Mouse (Mus musculus) thymus, adult 2 months (tissue): ENCODE data around the gene 2010111I01Rik. TPM values are rescaled to one million over a fixed set of nuclear protein-coding genes. Genes with fewer than 3 reads are reported as not detected.
"Not testable (repeated sequence)": the region's sequence is repeated elsewhere in the genome, so short reads cannot be mapped to it uniquely, and the experiment has no call there.

Source experiments
- DNase-seq: peaks from one replicate; pipeline ENCODE4 v3.0.0; 2021
- H3K27ac ChIP-seq: fragments of 200-500 bp; 2 replicates; pipeline ENCODE4 v1.5.1; 2012; ENCODE audit warnings: low read length, control low read depth; ENCODE audit not compliant: control insufficient read depth, insufficient read depth
- H3K27me3 ChIP-seq: fragments of 200-500 bp; 2 replicates; pipeline ENCODE4 v1.6.1; 2012; ENCODE audit warnings: mild to moderate bottlenecking, low read length, moderate library complexity, mixed read lengths; ENCODE audit not compliant: control insufficient read depth, insufficient read depth
- H3K36me3 ChIP-seq: fragments of 200-500 bp; 2 replicates; pipeline ENCODE4 v1.6.1; 2012; ENCODE audit warnings: mild to moderate bottlenecking, low read length, moderate library complexity; ENCODE audit not compliant: control insufficient read depth, insufficient read depth
- H3K4me1 ChIP-seq: fragments of 200-500 bp; replicated peaks from 2 replicates; pipeline ENCODE4 v1.6.1; 2012; ENCODE audit warnings: low read length; ENCODE audit not compliant: control insufficient read depth, insufficient read depth
- H3K4me3 ChIP-seq: fragments of 200-500 bp; 2 replicates; pipeline ENCODE4 v1.5.1; 2012; ENCODE audit warnings: mild to moderate bottlenecking, low read length, control low read depth, moderate library complexity; ENCODE audit not compliant: control insufficient read depth, insufficient read depth
- CTCF ChIP-seq: fragments of 200-500 bp; IDR thresholded peaks from 2 replicates; pipeline ENCODE4 v1.5.1; 2012; ENCODE audit warnings: mild to moderate bottlenecking, control low read depth, low read length, moderate library complexity, borderline replicate concordance; ENCODE audit not compliant: control insufficient read depth, poor library complexity, insufficient read depth; ENCODE audit errors: extremely low read depth
- POLR2A ChIP-seq: fragments of 200-500 bp; IDR thresholded peaks from 2 replicates; pipeline ENCODE4 v1.6.1; 2012; ENCODE audit warnings: mild to moderate bottlenecking, low read length, control low read depth, moderate library complexity; ENCODE audit not compliant: control insufficient read depth, poor library complexity, insufficient read depth; ENCODE audit errors: extremely low read depth
- WGBS: fragments of 180-500 bp; shearing (Covaris S2); methylation state at CpG from one replicate; pipeline ENCODE4 v1.1.7; 2018; 5-methylcytosine and 5-hydroxymethylcytosine counted together
- polyA plus RNA-seq: library from polyadenylated mRNA; depleted of rRNA; stranded (reverse); fragments of >200 nt; gene quantifications from 2 replicates; pipeline ENCODE4 v1.2.3, GENCODE M21; 2012

Gene 2010111I01Rik
- polyA plus RNA-seq, 1 experiment: 61.4 TPM

DNA sequence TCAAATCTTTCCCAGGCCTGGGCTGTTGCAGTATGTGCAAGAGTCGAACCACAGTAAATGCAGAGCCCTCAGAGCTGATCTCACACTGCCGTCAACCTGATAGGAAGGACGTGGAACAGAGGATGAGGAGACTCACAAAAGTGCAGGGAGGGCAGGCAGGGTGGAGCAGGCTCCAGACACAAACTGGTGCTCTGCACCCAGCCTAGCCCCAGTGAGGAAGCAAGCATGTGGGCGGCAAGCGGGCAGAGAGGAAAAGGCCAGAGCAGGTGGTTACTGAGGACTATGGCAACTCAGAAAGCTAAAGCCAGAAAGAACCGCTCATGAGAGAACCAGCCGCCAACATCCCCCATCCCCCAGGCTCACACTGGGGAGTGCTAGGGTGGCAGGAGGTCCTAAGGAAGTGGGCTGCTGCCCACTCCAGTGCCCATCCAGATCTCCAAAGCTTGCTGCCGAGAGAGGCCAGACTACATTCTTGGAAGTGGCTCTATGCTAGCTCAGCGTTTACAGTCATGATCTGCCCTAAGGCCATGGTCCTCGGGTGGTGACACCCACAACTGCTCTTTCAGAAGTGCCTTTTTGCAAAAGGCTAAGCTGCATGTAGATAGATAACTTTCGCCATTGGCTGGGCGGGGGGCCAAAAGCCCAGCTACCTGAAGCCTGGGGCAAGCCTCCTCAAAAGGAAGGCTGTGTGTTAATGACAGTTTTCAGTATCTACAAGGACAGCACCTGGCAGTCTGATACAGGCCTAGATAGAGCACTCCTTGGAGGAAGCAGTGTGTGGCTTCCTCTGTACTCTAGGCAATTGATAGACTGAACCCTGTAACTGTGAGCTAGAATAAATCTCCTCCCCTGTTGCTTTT, 349.3 kb downstream of the 2010111I01Rik start:
- peaks cover 21% of the 10 kb centered on the region for H3K4me1 ChIP-seq
- H3K27ac ChIP-seq: no peak overlapping the region
- H3K4me3 ChIP-seq: no peak overlapping the region
- H3K27me3 ChIP-seq: no peaks in the 10 kb centered on the region
- H3K36me3 ChIP-seq: no peaks in the 10 kb centered on the region
- TF ChIP-seq CTCF (no peak), POLR2A (no peak)
- WGBS: 44% methylated on average over 12 of the region's 12 CpGs
- no peak for DNase-seq

DNA sequence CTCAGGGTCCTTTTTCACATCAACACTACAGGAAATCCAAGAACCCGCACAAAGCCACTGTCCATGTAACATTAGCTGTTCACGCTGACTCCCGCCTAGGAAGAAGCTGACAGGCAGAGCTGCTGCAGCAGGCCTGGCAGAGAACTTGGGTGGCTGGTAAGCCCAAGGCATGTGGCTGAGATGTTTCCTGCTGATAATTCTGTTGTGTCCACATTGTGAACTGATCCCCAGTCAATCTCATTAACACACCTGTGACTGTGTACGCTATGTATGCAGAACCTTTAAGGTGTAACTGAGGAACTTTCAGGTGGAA, 349.9 kb downstream of the 2010111I01Rik start:
- Histone ChIP-seq H3K4me3 (no peak overlapping the region), H3K4me1 (peaks cover 21% of the 10 kb centered on the region), H3K36me3 (no peaks in the 10 kb centered on the region), H3K27me3 (no peaks in the 10 kb centered on the region), H3K27ac (no peak overlapping the region)
- no peak for DNase-seq
- WGBS: 25% methylated on average over 4 of the region's 4 CpGs
- TF ChIP-seq CTCF (no peak), POLR2A (no peak)

GRCm38 (mm10) chr13:63315111-63315510, 350.4 kb downstream of the 2010111I01Rik start:
- not testable (repeated sequence) for H3K27me3 ChIP-seq, H3K36me3 ChIP-seq, H3K4me3 ChIP-seq, DNase-seq, H3K27ac ChIP-seq
- 97% methylated on average over 4 of the region's 4 CpGs for WGBS
- peaks cover 21% of the 10 kb centered on the region for H3K4me1 ChIP-seq

DNA sequence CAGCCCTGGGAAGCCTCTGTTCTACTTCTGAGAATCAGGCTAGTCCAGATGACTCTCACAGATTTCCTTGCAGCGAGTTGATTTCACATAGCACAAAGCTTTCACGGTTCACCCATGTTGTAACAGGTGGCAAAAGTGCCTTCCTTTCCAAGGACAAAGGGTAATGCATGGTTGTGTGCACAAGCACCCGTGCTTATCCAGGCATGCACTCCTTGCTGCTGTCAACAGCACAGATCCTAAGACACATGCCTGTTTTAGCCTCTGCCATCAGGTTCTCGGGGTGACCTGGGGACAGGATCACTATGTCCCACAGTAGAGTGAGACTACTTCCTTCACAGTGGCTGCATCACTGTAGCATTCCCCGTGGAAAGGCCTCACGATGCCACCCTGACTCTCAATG, 351.1 kb downstream of the 2010111I01Rik start:
- TF ChIP-seq CTCF (no peak), POLR2A (no peak)
- H3K27ac ChIP-seq: no peak overlapping the region
- WGBS: 94% methylated on average over 6 of the region's 6 CpGs
- DNase-seq: no peak
- H3K27me3 ChIP-seq: no peaks in the 10 kb centered on the region
- H3K4me1 ChIP-seq: peaks cover 21% of the 10 kb centered on the region
- no peak overlapping the region for H3K4me3 ChIP-seq
- H3K36me3 ChIP-seq: no peaks in the 10 kb centered on the region; the same call in 1 of the 2 replicates

- H3K36me3 ChIP-seq: no peaks in the 10 kb centered on the region; the same call in 1 of the 2 replicates
- no peak overlapping the region for H3K27ac ChIP-seq
- no peak for TF ChIP-seq POLR2A
- TF ChIP-seq CTCF: no peak
- peaks cover 18% of the 10 kb centered on the region for H3K4me1 ChIP-seq
- H3K4me3 ChIP-seq: no peak overlapping the region
- no peak for DNase-seq
- WGBS: 98% methylated on average over 5 of the region's 5 CpGs
- H3K27me3 ChIP-seq: no peaks in the 10 kb centered on the region
Observed at GRCm38 (mm10) chr13:63316407-63316806, 351.7 kb downstream of the 2010111I01Rik start.

DNA sequence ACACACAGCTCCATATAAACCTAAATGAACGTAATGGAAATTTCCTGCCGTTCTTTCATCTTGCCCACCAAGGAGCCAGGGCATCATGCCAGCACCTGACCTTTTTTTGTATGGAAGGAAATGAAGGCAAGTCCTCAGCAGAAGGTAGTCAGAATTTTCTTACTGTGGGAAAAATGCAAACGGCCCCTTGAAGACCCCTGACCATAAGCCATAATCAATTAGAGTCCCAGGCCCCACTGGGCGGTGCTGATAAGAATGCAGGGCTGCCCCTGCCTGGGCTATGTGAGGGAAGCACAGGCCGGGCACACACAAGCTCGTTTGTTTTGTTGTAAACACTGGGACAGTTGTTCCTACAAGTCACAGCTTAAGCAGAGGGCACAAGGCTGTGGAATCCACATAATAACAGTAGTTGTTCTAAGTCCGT, 353.0 kb downstream of the 2010111I01Rik start:
- no peak for DNase-seq
- TF ChIP-seq CTCF (no peak), POLR2A (no peak)
- WGBS: 88% methylated on average over 7 of the region's 7 CpGs

DNA sequence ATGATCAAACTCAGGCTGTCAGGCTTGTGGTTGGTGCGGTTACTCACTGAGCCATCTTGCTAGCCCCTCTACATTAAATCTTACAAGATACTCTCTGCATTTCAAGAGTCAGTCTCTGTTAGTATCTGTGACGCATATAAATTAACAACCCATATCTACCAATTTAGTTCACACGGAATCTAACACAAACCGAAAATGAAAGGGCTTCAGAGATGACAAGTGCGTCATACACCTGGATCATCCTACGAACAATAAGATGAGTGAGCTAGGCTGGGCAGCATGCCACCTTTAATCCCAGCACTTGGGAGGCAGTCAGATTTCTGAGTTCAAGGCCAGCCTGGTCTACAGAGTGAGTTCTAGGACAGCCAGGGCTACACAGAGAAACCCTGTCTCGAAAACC, 355.1 kb downstream of the 2010111I01Rik start:
- no peak for DNase-seq
- TF ChIP-seq POLR2A (no peak), CTCF (no peak)
- no peak overlapping the region for H3K27ac ChIP-seq
- no peaks in the 10 kb centered on the region; the same call in 1 of the 2 replicates for H3K36me3 ChIP-seq
- WGBS: 95% methylated on average over 7 of the region's 7 CpGs
- no peaks in the 10 kb centered on the region for H3K27me3 ChIP-seq
- H3K4me3 ChIP-seq: no peak overlapping the region
- peaks cover 10% of the 10 kb centered on the region for H3K4me1 ChIP-seq

More for the DNA sequence above, 353.0 kb downstream of the 2010111I01Rik start:
- Histone ChIP-seq H3K27ac (no peak overlapping the region), H3K36me3 (no peaks in the 10 kb centered on the region; the same call in 1 of the 2 replicates), H3K4me1 (peaks cover 24% of the 10 kb centered on the region), H3K4me3 (no peak overlapping the region), H3K27me3 (no peaks in the 10 kb centered on the region)

- no peaks in the 10 kb centered on the region for H3K27me3 ChIP-seq
- H3K27ac ChIP-seq: no peak overlapping the region
- peaks cover 13% of the 10 kb centered on the region for H3K4me1 ChIP-seq
- DNase-seq: no peak
- no peaks in the 10 kb centered on the region; the same call in 1 of the 2 replicates for H3K36me3 ChIP-seq
- TF ChIP-seq POLR2A (no peak), CTCF (no peak)
- 82% methylated on average over 5 of the region's 5 CpGs for WGBS
- H3K4me3 ChIP-seq: no peak overlapping the region
Observed at GRCm38 (mm10) chr13:63321689-63322088, 357.0 kb downstream of the 2010111I01Rik start.
